Mouse (Mus musculus) stomach, postnatal 0 days (tissue): ENCODE data around the gene C730034F03Rik.

ENCODE experiments used
- CTCF ChIP-seq: IDR thresholded peaks from 2 replicates; pipeline ENCODE4 v1.5.1; 2016; ENCODE audit warnings: antibody characterized with exemption, low read depth, mild to moderate bottlenecking, moderate library complexity
- EP300 ChIP-seq: optimal IDR thresholded peaks from 2 replicates; pipeline ENCODE3; 2016; ENCODE audit warnings: antibody characterized with exemption

DNA sequence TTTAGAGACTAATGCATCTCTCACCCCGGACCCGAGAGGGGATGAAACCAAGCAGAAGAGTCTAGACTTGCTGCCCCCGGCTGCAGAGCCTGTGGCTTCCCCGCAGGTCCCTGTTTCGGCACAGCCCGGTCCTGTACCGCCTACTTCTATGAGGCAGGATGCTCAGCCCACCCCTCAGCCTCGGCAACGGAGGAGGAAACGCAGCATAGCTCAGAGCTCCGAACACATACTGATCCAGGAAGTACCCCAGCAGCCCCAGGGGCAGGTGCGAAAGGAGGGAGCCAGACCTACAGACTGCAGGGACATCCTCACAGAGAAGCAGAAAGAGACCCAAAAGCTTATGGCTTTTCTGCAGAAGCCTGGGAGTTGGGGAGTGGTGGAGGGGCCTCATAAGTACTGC lies 42.3 kb upstream of the C730034F03Rik start:
- TF ChIP-seq CTCF (no peak), EP300 (no peak)
